Mouse (Mus musculus) thymus, postnatal 10 days (tissue): ENCODE measurements around the gene Gm3317.
"Not testable (repeated sequence)": the region's sequence is repeated elsewhere in the genome, so short reads cannot be mapped to it uniquely, and the experiment has no call there.

ENCODE experiments used
- DNase-seq, 2 experiments: peaks; one replicate each; pipeline ENCODE4 v3.0.0; 2021; ENCODE audit warnings: low spot score in 2 of 2

Gm3317 gene

DNA sequence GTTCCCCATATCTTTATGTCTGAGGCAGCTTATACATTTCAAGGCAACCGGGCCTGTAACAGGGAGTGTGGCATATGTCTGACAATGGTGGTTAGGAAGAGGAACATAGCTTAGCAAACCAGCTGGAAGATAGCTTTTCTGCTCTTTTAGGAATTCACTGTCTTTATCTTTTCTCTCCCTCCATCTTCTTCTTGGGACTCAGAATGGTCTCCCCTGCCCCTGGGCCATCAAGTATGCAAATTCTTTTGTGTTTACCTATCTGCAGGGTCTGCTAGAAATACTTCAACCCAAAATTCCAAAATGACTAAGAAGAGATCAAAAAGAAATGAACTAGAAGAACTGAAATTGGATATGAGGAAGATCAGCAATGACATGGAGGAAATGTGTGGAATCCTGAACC lies at the start of gene Gm3317:
TSS of gene Gm3317 (plus strand) at position 301 of the 400 bp plus-strand sequence.
- not testable (repeated sequence) for DNase-seq

DNA sequence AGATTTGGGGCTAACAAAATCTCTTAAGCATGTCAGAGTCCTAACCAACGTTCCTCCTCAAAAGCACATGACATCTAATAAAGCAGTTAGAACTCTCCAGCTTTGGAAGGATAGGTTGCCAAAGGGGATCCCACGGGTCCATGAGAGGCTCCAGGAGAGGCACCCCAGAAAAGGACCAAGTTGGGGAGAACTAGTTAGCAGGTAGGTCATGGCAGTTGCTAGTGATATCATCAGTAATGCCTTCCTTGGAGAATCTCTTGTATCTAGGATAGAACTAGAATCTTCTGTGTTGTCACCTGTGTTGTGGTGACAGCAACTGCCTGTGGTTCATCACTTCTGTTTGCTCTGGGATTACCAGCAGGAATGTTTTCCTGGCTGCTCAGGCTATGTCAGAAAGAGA lies 33.1 kb upstream of the Gm3317 start, which contains the start of gene Gm8279:
TSS of gene Gm8279 (plus strand) at position 301 of the 400 bp plus-strand sequence.
- not testable (repeated sequence) for DNase-seq

DNA sequence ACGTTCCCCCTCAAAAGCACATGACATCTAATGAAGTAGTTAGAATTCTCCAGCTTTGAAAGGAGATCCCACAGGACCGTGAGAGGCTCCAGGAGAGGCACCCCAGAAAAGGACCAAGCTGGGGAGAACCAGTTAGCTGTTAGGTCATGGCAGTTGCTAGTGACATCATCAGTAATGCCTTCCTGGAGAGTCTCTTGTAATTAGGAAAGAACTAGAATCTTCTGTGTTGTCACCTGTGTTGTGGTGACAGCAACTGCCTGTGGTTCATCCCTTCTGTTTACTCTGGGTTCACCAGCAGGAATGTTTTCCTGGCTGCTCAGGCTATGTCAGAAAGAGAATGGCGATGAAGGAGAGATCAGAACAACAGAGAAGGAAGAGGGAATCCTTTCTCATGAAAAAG lies 21.2 kb downstream of the Gm3317 start, which contains the start of gene Gm8271:
TSS of gene Gm8271 (plus strand) at position 301 of the 400 bp plus-strand sequence.
- DNase-seq, result not testable (repeated sequence)
